Mouse (Mus musculus) heart, postnatal 25 days (tissue): ENCODE measurements around the gene 4930524B15Rik. TPM values are rescaled to one million over a fixed set of nuclear protein-coding genes. Genes with fewer than 3 reads are reported as not detected.
A peak's percentile ranks its signal among the peaks of the same experiment; 100 is the strongest.
"Not testable (repeated sequence)": the region's sequence is repeated elsewhere in the genome, so short reads cannot be mapped to it uniquely, and the experiment has no call there.

Experiments used
- DNase-seq: peaks from one replicate; pipeline ENCODE4 v3.0.0; 2022; ENCODE audit warnings: low spot score
- intact Hi-C: fragments of 180-260 bp; cut with DNase I; formaldehyde crosslinking; loops from one replicate; pipeline ENCODE4 v1.15.1; 2025
- total RNA-seq, 2 experiments: library from RNA; stranded (reverse); gene quantifications; 2 replicates each; pipeline ENCODE4 v1.2.3; 2021

Gene 4930524B15Rik
- total RNA-seq, 2 experiments from 2014 or later = not detected

GRCm38 (mm10) chr11:31982247-31982943, 17.0 kb downstream of the 4930524B15Rik start:
- DNase-seq, intact Hi-C loops: not testable (repeated sequence)

GRCm38 (mm10) chr11:31983249-31983648, 17.9 kb downstream of the 4930524B15Rik start:
- DNase-seq = no peak
- intact Hi-C loops = no loop called here

- intact Hi-C loops = no loop called here
- no peak for DNase-seq
Measured at GRCm38 (mm10) chr11:31984786-31985185, 19.4 kb downstream of the 4930524B15Rik start.

GRCm38 (mm10) chr11:31992535-31992934, 27.1 kb downstream of the 4930524B15Rik start:
- no peak for DNase-seq
- intact Hi-C loops = no loop called here

GRCm38 (mm10) chr11:31999716-32000115, 34.3 kb downstream of the 4930524B15Rik start:
- no peak for DNase-seq
- intact Hi-C loops = loop anchor here (1.0 kb wide), 1 partner anchor 162 kb away; no protein-coding TSS in a partner anchor

GRCm38 (mm10) chr11:32000281-32000680, 34.9 kb downstream of the 4930524B15Rik start, which contains the start of gene Nsg2:
Gene Nsg2, plus strand, starts transcription at chr11:32000463.
- DNase-seq = peak; percentile 37
- intact Hi-C loops = loop anchor here (1.0 kb wide), 1 partner anchor 161 kb away; no protein-coding TSS in a partner anchor

GRCm38 (mm10) chr11:32001181-32001910, 36.0 kb downstream of the 4930524B15Rik start:
- DNase-seq = no peak

GRCm38 (mm10) chr11:32002670-32003072, 37.3 kb downstream of the 4930524B15Rik start:
- no peak for DNase-seq
- intact Hi-C loops = no loop called here

More at GRCm38 (mm10) chr11:32001181-32001910, 36.0 kb downstream of the 4930524B15Rik start:
- intact Hi-C loops = no loop called here

- intact Hi-C loops, DNase-seq: not testable (repeated sequence)
Measured at GRCm38 (mm10) chr11:32008049-32008448, 42.7 kb downstream of the 4930524B15Rik start.

GRCm38 (mm10) chr11:32008852-32009251, 43.5 kb downstream of the 4930524B15Rik start:
- intact Hi-C loops = no loop called here
- no peak for DNase-seq

GRCm38 (mm10) chr11:32009961-32010662, 44.7 kb downstream of the 4930524B15Rik start:
- intact Hi-C loops = no loop called here
- DNase-seq = no peak

GRCm38 (mm10) chr11:32010663-32010970, 45.2 kb downstream of the 4930524B15Rik start:
- intact Hi-C loops = no loop called here
- no peak for DNase-seq

- intact Hi-C loops = no loop called here
- DNase-seq = no peak
Measured at GRCm38 (mm10) chr11:32011867-32012603, 46.6 kb downstream of the 4930524B15Rik start.

- intact Hi-C loops = no loop called here
Measured at GRCm38 (mm10) chr11:32013014-32013427, 47.6 kb downstream of the 4930524B15Rik start.

GRCm38 (mm10) chr11:32013561-32013960, 48.2 kb downstream of the 4930524B15Rik start:
- DNase-seq = no peak
- intact Hi-C loops = no loop called here

More at GRCm38 (mm10) chr11:32013014-32013427, 47.6 kb downstream of the 4930524B15Rik start:
- no peak for DNase-seq

GRCm38 (mm10) chr11:32018201-32018600, 52.8 kb downstream of the 4930524B15Rik start:
- no peak for DNase-seq
- intact Hi-C loops = no loop called here

GRCm38 (mm10) chr11:32020031-32020965, 54.9 kb downstream of the 4930524B15Rik start:
- intact Hi-C loops = no loop called here
- DNase-seq = no peak

- intact Hi-C loops = no loop called here
- DNase-seq = no peak
Measured at GRCm38 (mm10) chr11:32026634-32027033, 61.2 kb downstream of the 4930524B15Rik start.
